Mouse (Mus musculus) ovary, adult 18-20 months (tissue): Measurements from ENCODE around the gene Gsta4.
"Not testable (repeated sequence)": the region's sequence is repeated elsewhere in the genome, so short reads cannot be mapped to it uniquely, and the experiment has no call there.

Experiments used
- DNase-seq: peaks from one replicate; pipeline ENCODE4 v3.0.0; 2022; ENCODE audit warnings: low spot score, mixed read lengths

Gsta4 gene

DNA sequence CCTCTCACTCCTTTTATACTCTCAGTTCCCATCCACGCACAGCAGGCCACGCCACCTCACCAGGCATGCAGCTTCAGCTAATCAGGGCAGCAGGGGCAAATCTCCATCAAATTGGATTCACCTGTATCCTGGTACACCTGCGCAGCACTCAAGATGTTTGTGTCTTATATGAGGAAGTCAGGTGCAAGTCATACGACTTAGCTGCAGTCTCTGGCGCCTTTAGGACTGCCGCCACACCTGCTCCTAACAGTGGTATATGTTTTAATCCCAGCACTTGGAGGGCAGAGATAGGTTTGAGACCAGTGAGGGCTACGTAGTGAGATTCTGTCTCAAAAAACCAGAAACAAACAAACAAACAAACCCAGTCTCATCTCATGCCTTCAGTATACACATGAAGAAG is at the start of gene Gsta4:
Gene Gsta4 (plus strand): TSS at position 301 of the 400 bp plus-strand sequence.
- DNase-seq, result not testable (repeated sequence)

- no peak for DNase-seq
Measured at GRCm38 (mm10) chr9:78135658-78136057, 46.9 kb upstream of the Gsta4 start.

GRCm38 (mm10) chr9:78138044-78138676 is 44.4 kb upstream of the Gsta4 start:
- no peak for DNase-seq

DNA sequence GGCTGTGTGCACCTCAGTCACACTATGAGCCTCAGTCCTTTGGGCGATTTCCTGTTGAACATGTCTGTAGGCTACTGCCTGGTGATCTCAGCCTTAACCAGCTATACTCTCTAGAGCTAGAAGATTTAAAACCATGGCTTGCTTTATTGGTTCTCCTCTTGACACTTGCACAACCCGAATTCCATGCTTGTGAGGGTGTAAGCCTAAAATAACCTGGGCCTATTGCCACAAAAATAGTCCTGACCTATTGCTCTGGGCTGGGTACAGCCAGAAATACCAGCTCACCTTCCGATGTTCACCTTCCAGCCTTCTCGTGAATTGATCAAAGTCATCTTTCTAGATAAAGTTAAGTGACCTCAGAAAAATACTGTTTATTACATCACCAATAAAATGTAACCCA is 43.1 kb upstream of the Gsta4 start:
- DNase-seq, result no peak

GRCm38 (mm10) chr9:78146099-78146498 is 36.5 kb upstream of the Gsta4 start:
- no peak for DNase-seq

- no peak for DNase-seq
Measured at GRCm38 (mm10) chr9:78146627-78147026, 35.9 kb upstream of the Gsta4 start.

GRCm38 (mm10) chr9:78148149-78148548 is 34.4 kb upstream of the Gsta4 start:
- no peak for DNase-seq

GRCm38 (mm10) chr9:78149770-78150169 is 32.8 kb upstream of the Gsta4 start:
- DNase-seq, result not testable (repeated sequence)

DNA sequence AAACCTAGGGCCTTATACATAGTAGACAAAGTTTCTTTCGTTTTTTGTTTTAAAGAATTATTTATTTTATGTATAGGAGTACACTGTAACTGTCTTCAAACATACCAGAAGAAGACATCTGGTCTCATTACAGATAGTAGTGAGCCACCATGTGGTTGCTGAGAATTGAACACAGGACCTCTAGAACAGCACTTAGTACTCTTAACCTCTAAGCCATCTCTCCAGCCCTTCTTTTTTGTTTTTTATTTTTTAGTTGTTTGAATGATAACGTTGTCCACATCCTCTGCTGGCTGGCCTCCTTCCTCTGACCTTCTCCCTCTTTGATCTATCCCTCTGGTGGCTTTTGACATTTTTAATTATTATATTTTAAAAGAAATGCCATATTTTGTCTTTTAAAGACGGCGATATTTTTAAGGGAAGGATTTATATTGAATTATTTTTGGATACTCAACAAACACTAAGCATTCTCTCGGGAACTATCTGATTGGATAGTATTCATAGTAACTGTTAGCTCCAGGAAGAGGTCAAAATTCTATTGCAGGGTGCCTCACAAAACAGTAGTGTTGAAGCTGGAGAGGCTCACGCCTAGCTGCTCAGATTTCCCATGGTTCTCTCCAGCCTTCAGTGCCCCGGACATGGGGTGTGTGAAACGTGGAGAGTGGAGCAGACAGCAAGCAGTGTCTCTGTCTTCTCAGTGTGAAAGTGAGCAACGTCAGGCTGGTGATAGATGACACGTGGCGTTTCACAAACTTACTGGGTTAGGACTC is 28.2 kb upstream of the Gsta4 start:
- no peak for DNase-seq

DNA sequence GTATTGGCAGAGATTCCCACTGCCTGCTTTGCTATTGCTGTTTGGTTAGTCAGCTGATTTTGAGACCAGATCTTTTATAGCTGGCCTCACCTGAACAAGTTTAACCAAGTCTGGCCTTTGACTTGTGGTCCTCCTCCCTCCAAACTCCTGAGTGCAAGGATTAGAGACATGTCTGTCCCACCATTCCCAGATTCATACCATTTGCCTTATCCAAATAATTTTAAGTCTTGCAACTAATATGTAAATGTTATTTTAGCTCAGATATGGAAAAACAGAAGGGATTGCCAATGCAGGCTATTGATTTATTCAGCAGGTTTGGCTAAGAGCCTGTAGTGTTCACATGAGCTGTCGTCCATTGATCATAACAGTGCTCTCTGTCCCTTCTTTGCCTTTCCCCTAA is 25.4 kb upstream of the Gsta4 start:
- DNase-seq, result no peak

GRCm38 (mm10) chr9:78163291-78163690 is 19.3 kb upstream of the Gsta4 start:
- no peak for DNase-seq

DNA sequence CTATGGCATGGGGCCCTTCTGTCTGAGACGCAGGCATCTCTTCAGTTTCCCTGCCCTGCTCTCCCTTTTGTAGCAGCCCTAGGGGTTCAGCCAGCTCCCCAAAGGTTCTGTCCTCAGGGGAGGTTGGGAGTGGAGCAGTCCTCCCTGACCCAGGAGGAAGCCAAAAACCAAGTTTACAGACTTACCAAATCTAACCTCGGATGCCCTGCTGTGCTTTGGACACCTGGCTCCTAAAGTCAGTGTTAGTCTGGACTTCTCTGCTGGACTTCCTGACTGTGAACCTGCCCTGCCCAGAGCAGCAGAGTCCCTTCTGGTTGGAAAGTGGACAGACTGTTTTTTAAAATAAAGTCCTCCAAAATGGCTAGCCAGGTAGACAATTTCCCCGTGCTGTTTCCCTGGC is 17.8 kb upstream of the Gsta4 start:
- no peak for DNase-seq

DNA sequence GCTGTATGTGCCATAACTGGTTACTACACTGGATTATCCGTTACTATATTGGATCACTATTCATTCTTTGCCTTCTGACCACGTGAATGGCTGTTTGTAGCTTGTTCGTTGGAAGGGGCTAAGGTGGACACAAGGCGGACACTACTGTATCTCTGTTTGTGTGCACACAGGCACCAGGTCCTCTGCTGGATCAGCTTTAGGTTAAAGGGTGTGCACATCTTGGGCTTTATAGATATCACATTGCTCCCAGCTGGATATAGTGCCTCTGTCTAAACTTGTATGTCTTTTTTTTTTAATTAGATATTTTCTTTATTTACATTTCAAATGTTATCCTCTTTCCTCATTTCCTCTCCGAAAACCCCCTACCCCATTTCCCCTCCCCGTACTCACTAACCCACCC is 17.1 kb upstream of the Gsta4 start:
- no peak for DNase-seq

GRCm38 (mm10) chr9:78166694-78167452 is 15.7 kb upstream of the Gsta4 start:
- no peak for DNase-seq

DNA sequence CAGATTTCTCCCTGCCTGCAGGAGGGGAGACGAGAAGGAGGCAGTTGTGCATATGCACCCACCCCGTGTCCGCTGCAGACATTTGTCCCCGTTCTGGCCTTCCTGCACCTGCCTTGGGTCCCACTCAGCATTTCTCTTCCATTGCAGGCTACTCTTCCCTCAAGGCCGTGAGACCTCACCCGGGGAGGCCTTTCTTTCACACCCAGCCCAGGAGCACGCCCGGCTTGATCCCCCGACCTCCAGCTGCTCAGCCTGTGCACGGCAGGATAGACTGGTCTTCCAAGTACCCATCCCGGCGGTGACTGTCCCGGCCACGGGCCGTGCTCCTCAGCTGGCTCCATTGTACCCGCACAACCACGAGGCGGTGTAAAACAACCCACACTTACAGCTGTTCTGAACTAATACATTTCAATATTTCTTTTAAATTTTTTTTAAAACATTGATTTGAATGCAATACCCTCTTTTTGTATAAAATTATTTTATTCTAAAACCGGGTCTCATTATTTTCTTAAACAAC is 15.1 kb upstream of the Gsta4 start:
- DNase-seq, result no peak

DNA sequence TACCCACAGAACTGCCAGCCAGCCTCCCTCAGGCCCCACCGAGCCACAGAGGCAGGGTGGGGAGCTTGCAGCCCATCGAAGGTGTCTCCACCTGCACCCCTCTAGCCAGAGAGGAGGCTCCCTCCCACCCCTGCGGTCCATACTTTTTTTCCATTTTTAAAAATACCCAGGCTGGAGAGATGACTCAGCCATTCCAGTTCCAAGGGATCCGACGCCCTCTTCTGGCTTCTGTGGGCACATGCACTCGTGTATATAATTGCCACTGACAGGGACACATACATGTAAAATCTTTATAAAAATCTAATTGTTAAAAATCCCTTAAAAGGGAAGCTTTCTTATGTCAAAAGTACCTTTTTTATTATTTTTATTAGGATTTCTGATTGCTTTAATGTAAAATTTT is 13.7 kb upstream of the Gsta4 start:
- no peak for DNase-seq

DNA sequence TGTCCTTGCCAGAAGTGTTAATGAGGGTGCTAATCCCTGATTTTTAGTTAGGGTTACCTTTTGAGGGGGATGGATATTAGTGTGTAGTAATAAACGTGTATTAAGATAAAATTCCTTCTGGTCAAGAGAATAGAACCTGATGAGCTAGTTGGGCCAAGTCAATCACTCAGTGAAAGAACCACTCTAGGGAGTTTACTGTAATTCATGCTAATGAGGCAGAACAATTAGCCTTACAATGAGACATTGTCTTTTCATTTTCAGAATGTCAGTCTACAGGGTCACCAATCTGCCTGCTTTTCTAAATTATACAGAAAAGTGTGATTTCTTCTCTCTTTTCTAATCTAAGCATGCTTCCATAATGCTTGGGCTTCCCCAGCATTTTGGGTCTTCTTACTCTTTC is 8.6 kb upstream of the Gsta4 start:
- DNase-seq, result no peak

DNA sequence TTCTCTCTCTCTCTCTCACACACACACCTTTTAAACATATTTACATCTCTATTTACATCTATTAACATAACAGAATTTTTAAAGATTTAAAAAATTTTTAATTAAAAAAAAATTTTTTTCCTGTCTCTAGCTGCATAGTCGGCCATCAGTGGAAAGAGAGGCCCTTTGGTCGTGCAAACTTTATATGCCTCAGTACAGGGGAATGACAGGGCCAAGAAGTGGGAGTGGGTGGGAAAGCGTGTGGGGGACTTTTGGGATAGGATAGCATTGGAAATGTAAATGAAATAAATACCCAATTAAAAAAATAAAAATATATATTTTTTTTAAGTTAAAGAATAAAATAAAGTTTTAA is 7.7 kb upstream of the Gsta4 start:
- DNase-seq, result not testable (repeated sequence)

DNA sequence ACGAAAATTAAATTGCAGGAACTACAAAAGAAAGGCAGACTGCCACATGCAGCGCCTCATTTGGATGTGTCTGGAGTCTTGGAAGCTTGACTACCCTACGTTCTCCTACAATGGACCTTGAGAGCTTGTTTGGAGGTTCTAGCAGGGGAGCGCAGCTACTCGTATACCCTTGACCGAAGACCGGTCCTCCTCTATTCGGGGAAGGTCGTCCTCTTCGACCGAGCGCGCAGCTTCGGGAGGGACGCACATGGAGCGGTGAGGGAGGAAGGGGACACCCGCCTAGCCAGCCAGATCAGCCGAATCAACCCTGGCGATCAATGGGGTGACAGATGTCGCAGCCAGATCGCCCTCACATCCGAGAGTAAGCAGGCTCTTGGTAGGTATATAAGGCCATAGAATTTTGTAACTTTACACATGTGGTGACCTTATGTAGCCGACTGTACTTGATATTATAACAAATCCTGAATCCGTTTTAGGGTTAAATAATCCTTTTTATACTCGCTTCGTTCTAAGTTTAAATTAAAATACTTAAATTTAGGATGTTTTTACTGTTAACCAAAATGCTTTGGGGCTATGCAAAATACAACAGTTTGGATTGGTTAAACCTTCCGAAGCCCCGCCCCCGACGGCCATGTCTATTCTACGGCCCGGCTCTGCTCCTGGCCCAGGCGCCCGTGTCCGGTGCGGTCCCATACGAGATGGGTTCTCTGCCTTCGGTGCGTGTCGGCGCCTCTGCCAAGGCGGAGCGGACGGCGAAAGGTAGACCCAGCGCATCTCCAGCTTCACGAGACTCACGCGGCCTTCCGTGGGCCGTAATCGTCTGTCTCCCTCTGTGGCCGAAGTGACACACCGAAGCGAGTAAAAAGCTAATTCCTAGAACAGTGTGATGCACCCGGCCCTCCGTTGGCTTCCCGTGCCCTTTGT is 7.0 kb upstream of the Gsta4 start:
- DNase-seq, result peak; percentile 90

- DNase-seq, result peak; percentile 57
Measured at GRCm38 (mm10) chr9:78176201-78176727, 6.3 kb upstream of the Gsta4 start.

DNA sequence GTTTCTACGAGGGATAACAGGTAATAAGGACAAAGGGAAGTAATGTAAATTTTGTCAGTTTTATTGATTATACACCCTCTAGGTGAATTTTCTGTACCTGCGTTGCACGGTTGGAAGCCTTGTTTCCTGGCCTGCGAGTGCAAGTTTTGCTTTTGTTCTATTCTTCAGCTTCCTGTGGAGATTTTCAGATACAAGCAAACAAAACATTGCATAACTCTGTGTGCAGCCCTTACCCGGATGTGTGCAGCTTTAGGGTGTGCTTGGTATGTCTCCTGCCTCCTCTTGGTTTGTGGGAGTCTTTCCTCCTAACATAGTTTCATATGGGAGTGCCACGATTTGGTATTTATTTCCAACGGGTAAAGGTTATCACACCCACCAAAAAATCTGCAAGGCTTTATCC is 5.7 kb upstream of the Gsta4 start:
- no peak for DNase-seq

GRCm38 (mm10) chr9:78178197-78178596 is 4.4 kb upstream of the Gsta4 start:
- DNase-seq, result no peak
